Mouse (Mus musculus) cerebellum, postnatal 36 days (tissue): ENCODE data around the gene Mgmt.

ENCODE experiments used
- DNase-seq, 2 experiments: peaks; one replicate each; pipeline ENCODE4 v3.0.0; 2021 to 2022; ENCODE audit warnings: mixed read lengths in 2 of 2

Mgmt gene

DNA sequence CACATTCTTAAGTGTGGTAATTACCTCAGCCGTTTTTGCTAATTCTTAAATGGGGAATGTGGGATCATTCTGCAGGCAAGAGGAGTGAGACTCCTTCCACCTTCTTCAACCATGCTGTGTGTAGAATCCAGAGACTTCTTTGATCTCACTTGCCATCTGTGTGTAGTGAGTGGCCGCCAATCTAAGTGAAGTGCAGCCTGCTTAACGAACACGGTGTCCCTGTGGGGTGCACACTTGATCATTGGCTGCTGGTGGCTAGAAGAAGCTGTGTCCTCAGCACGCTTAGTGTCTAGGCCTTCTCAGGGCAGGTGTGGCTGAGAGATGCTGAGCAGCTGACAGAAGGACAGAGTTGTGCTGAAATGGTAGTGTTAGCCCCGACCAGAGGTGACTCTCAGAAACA is 113.9 kb downstream of the Mgmt start:
- no peak for DNase-seq

DNA sequence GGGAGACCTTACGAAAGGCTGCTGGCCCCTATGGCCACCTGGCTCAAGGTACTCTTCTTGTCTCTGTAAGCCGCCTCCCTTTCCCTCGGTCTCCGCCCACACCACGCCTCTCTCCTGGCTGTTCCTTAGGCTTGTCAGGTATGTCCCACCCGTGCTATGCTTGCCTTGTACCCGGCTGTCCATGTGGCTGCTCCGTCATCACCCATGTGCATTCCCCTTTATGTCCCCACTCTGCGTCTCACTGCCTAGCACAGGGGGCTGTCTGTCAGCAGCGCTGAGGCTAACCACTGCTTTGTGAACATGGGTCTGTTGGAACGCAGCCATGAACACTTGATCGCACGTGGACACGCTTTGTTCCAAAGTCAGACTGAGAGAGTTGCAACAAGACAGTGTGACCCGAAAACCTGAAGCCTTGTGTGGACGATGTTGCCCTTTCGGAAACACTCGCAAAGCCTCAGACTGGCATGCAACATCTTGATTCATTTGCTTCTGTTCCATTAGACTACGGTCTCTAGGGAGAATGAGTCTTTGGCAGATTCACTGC is 115.4 kb downstream of the Mgmt start:
- no peak for DNase-seq

DNA sequence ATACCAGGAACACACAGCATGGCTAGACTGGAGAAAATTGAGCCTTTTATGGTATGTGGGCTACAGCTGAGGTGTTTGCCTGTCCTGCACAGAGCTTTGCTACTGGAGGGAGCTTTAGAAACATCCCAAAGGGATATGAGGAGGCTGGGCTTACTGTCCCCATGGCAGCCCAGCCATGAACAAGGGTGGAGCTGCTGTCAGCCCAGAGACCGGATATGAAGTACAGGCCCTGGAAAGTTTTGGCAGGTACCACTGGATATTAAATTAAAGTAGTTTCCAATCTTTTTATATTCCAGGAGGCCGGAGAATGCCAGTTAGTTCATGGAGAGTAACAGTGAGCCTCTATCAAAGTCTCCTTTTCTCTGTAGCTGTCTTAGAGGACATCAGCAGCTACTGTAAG is 116.0 kb downstream of the Mgmt start:
- DNase-seq = no peak

DNA sequence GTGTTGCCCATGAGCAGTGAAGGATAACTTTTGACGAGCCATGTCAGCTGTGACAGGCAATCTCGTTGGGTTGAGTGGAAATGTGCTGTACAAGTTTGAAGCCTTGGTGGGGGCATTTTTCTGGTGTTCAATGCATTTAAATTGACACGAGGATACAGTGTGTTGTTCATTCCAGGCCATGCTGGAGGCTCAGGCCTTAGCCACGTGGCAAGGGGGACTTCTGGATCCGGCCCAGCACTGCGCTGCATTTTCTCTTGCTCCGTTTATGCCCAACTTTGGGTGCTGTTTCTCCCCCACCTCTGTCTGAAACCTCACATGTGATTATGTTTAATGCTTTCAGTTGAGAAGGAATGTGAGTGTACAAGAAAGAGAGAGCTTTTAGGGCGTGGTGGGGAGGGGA is 118.3 kb downstream of the Mgmt start:
- no peak for DNase-seq

DNA sequence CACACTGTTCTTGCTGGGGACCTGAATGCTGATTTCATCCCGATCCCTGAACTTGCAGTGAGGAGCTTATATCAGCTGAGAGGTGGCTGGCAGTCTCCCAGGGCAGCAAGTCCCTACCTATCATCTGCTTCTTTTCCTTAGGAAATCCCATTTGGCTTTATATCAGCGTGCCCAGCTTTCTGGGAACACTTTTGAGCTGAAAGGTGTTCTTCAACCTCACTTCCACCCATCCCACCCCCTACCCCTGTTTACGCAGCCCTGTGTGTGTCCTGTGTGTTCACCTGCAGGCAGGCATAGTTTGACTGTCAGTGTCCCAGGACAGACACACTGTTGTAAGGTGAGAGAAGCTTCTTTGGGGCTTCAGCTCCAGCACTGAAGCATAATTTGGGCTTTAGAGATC is 119.0 kb downstream of the Mgmt start:
- DNase-seq = no peak

DNA sequence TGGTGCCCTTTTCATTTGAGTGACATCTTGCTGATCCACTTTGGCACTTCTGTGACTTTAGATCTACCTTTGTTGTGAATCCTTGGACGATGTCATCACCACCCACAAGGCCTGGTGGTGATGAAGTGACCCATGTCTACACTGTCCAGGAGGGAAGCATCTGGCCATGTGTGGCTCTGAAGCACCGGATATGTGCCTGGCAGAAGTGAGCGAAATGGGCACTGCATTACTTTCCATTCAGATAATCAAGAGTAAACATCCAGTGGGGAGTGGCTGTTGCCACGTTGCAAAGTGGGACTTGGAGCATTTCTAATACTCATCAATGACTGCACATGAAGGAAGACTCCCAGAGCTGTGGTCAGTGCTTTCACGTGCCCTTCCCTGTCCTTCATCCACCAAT is 124.2 kb downstream of the Mgmt start:
- no peak for DNase-seq

DNA sequence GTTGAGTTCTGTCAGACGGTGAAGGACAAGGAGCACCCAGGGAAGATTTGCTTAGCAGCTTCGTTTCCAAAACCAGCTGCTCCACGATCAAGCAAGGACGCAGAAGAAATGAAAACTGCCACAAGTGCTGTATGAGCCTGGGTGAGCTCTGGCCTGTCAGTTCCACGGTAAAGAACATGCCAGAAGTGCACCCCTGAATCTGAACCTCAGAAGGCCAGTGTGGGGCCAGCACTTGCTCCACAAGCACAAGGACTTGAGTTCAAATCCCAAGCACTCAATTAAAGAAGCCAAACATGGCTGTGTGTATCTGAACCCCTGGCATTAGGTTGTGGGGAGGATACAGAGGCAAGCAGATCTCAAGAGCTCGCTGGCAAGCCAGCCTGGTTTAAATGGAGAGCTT is 125.8 kb downstream of the Mgmt start:
- no peak for DNase-seq

DNA sequence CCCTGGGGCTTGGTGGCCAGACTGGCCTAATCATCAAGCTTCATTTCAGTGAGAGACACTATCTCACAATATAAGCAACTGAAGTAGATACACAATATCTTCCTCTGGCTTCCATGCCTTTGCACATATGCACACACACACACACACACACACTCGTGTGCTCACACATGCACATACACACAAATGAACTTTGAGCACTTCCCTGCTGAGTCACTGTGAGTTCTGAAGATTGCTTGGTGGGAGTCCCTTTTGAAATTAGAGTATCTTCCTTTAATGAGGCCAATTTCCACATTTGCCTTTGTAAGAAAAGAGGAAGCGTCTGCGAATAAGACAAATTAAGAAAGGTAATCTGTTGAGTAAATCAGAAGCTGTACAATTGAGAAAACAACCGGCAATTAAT is 136.4 kb downstream of the Mgmt start:
- DNase-seq = no peak

DNA sequence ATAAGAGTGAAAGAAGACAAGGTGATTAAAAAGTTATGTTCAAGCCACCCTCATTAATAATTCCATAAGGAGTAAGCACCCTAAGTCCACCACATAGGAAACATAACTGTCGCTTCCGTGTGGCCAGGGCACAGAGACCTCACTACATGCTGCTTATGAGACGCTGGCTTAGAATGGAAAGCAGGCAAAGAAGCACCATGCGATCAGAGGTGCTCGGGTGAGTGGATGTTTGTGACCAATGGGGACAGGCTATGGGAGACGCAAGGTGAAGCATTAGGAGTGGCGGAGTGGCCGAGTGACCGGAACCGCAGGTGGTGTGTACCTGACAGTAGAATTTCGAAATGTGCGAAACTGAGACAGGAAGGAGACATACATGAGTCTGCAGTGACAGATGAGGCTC is 138.8 kb downstream of the Mgmt start:
- no peak for DNase-seq

DNA sequence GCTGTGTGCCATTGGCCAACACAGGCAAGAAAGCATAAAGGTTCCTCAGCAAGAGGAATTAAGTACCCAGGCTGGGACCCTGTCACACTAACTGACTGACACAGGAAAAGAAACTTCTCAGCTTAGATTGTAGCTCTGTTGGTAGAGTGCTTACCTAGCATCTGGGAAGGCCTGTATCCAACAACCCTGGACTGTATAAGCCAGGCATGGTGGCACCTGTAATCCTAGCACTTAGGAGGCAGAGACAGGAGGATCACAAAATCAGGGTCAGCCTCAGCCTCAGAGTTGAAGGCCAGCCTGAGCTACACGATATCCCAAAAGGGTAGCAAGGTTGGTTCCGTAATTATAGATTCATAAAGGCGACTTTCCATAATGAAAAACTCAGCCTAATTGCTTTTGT is 140.6 kb downstream of the Mgmt start:
- DNase-seq = no peak

DNA sequence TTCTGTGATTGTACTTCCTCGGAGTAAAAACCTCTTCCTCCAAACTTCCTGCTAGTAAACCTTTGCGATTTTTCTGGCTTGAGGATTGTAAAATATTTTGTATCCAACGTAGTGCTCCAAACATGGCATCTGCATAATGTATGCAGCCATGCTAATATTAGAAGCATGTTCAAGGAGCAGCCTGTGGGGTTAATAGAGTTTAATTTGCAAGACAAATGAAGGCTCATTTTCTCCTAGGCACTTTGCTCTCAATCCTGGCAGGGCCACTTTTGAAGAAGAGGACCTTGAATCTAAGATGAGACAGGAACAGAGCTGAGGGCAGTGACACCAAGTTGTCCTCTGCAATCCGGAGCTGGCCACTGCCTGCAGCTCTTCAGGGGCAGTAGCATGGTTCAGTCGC is 141.5 kb downstream of the Mgmt start:
- DNase-seq = no peak

DNA sequence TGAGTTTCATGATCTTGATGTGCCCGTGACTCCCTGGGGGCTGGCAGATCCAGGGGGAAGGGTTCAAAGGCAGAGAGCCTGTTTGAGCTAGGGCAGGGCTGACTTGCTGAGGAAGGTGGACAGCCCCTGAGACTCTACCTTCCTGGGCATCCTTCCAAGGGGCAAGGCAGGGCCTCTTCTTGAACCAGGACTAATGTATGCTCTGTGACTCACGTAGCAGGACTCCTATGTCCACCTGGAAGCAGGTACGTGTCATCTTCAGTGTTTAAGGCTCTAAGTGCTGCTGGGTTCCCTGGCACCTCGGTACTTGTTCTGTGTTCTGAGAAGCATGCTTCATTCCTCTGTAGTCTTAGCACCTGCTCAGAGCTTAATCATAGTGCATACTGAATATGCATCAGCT is 143.1 kb downstream of the Mgmt start:
- no peak for DNase-seq

DNA sequence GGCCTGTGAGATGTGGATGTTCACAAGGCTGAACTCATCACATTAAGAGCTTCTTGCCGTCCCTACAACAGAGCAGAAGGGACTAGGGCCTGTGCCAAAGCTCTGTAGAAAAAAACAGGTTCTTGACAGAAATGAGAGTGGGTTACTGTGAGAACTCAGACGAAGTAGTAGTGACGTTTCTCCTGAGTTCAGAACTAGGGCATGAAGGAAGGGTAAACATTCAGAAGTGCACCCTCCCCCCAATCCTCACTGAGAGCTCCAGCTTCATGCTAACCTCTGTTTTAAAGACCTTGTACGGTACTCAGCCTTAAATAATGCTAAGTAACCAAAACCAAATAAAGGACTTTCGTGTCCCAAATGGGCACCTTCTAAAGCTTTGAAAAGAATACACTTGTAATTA is 143.5 kb downstream of the Mgmt start:
- DNase-seq = no peak

DNA sequence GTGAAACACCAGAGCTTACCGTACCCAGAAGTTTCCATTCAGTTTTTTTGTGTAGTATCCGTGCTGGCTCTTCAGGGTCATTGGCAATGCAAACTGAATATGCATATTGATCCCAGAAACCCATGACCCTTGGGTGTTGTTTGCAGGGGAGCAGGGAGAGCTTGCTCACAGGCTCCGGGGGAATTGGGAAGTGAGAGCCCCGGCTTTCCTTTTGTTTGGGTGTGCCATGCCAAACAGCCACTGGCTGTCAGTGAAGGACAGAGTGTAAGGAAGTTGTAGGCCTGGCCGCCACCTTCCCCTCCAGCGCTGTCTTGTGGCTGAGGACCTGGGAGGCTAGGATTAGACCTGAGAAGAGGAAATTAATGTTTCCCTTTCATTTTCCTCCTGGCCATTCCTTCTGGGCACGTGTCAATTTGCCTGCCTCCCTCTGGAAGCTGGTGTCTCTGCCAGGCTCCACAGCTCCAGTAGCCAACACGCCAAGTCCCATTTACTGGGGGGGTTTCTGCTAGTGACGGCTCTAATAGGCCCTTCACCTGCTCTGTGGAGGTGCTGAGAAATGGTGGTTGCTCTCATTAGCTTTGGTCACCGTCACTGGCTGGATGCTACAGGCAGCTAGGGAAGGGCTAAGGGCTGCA is 144.0 kb downstream of the Mgmt start:
- peak in 1 of 2 experiments; percentile 2 for DNase-seq

DNA sequence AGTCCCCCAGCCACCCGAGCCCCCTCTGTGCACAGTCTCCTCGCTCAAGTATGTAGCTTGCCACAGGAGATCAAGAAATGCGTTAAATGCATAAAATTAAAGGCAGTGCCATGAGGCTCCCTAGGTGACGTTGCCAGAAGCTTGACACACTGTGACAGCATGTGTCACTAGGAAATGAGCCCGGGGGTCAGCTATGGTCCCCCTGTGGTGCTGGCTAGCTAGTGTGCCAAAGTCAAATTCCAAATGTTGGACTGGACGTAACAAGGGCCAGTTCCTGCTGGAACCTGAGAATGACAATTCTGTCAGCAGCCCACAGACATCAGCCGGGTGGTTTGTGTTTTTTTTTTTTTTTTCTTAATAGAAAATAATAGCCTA is 144.5 kb downstream of the Mgmt start:
- peak; percentile 9 for DNase-seq

DNA sequence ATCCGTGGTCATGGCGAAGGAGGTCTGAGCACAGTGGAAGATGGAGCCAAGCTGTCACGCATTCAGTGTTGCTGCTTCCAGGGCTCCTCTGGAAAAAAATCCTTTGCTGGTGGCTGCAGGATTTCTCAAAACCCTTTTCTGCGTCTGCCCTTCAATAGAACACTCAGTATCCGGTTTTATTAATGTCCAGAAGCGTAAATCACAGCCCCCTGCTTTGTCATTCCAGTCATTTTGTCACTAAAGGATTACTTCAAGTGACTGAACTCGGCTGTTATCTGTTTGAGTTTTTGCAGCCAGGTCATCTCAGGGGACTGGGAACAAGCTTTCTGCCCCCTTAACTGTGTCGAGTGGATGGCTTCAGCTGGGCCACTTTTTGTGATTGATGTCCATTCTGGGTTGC is 146.2 kb downstream of the Mgmt start:
- DNase-seq = no peak

DNA sequence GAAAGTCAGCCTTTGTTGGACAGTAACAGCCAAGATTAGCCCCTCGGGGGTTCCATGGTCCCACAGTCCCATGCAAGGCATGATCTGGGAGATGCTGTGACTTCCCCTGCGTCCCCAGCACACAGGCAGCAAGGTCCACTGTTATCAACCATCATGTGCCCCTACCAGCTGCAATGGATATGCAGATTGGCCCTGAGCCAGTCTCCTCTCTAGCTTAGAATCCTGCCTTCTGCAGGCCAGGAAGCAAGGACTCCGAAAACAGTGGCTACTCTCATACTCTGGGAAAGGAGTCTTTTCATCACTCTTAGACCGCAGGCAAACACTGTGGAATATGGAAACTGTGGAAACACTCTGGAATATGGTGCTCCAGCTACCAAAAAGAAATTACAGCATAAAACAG is 152.5 kb downstream of the Mgmt start:
- no peak for DNase-seq

DNA sequence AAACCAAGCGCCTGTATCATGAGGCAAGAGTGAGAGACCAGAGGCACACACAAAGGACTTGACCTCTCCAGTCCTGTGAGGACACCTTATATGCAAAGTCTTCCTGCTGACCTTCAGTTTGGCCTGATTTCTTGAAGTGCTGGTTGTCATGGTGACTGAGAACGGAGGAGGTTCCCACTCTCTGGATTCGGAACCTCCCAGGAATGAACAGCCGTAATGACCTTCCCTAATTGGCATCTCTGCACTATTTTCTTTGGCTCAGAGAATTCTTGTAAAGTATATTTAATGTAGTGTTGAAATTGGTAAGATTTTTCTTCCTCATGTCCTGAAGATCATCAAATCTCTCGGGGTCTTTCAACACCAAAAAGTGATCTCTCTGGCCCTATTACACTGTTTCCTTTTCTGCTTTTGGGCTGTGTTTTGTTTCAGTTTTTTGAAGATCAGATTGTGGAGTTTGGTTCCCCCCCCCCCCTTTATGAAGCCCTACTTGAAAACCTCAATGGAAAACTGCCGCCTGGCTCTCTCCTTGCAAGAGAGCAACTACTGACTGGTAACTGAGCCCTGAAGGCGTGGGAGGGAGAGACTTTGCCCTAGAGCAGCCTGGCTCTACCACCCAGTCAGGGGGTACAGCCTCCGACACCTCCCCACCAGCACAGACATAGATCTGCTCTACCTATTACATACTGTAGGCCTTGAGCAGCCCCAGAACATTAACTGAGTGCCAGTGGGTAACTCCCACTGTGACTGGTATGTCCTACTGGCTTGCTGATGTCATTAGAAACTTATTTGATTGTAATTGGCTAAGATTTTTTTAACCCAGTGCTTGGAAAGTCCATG is 153.9 kb downstream of the Mgmt start:
- no peak for DNase-seq

DNA sequence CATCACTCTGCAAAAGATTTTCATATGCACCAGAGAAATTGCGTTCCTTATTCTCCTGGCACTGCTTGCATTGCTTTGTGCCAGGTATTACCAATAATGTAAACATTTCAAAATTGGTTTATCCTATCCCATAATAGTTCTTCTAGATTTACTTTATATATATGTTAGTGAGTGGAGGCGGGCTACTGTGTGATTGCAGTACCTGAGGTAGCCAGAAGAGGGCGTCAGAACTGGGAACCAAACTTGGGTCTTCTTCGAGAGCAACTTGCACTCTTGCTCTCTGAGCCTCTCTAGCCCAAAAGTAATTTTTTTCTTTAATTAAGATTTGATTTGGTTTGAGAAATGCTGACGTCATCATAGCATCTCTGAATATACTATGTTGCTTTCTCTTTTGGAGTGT is 159.9 kb downstream of the Mgmt start:
- DNase-seq = no peak

DNA sequence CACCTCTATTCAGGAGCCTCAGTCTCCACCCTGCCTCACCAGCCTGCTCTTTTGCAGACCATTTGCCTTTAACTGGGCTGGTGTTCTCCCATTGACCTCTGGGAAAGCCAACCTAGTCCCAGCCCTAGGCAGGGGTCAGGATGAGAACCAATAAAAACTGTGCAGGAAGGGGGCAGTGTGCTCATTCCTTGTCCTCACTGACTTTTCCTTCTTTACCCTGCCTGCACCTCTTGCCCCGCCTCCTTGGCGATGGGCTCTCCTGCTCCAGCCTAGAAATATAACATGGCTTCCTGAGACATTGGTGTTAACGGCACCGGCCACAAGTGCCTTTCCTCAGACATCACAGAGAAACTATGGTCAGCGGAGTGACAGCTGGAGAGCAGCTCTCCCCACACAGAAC is 161.7 kb downstream of the Mgmt start:
- DNase-seq = no peak

DNA sequence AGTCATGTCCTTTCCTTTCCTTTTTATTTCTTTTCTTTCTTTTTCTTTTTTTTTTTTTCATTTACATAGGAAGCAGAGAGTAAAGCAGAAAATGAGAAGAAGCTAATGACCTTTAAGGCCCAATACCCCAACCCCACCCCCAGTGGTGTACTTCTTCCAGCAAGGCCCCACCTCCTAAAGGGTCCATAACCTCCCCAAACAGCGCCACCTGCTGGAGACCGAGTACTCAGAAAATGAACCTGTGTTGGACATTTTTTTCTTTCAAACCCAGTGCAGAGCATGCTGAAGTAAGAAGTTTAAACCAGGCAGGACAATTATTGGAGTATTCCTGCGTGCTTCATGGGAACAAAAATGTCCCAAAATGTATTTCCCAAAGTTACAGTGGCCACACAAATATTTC is 166.1 kb downstream of the Mgmt start:
- no peak for DNase-seq

DNA sequence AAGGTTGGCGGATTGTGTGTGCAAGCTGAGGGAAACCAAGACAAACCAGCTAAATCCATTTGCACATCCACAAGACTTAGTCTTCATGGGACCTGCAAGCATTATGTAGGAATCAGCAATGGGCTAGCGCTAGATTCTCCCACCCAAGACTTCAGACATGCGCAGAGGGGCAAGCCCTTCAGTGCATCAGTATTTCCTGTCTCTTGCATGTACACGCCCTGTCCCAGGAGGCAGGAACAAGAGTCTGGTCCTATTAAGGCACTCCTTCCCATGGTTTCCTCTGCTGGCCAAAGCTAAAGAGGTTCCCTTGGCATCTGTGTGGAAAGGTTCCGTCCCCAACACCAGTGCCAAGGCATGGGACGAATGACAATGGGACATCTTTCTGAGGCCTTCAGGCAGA is 166.7 kb downstream of the Mgmt start:
- DNase-seq = no peak

DNA sequence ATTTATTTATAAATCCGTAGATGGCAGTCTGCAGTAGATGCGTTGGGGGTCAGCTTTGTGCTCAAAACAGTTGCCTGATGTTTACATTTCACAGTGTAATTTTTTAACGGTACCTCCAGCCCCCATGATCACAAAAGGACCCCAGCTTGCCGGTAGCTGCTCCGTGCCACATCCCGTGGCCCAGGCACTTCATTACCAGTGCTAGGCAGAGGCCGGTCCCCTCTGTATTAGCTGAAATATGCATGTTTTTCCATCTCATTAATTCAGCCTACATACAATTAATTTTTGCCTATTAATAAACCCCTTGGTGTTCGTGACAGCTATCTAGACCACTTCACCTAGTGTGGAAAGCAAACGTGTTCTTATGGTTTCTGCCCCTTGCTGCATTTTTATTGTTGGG is 169.8 kb downstream of the Mgmt start:
- no peak for DNase-seq

DNA sequence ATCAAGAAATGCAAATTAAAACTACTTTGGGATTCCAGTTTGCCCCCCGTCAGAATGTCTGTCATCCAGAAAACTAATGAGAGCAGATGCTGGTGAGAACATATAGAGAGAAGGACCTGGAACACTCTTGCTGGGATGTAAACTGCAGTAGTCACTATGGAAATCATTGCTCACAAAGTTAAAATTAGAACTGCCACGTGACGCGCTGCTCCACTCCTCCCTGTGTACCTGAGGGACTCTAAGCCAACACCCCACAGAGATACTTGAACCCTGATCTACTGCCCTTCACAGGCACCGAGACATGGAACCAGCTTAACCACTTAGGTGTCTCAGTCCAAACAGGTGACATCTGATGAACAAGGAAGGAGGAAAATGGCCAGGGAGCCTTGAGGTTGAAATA is 171.0 kb downstream of the Mgmt start:
- no peak for DNase-seq

DNA sequence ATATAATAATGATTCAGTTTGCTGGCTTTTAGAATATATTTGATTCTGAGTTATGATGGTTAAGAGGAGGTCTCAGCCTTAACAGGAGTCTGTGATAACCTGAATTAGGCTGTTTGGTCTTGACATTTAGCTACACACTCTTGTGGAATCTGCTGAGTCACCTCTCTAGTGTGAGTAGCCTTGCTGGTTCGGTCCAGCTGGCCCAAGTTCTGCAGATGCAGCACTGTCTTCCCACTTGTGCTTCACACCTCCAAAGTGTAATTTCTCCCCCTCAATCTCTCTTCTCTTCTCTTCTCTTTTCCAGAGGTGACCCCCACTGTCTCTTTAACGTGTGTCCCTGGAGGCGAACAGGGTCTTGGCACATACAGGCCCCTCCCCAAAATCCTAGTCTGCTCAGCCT is 171.8 kb downstream of the Mgmt start:
- no peak for DNase-seq
